Mouse (Mus musculus) kidney, adult 9 months (tissue): Measurements from ENCODE around the gene Park7.

ENCODE experiments used
- DNase-seq: peaks from one replicate; pipeline ENCODE4 v3.0.0; 2022

Park7 gene

GRCm38 (mm10) chr4:150914290-150914733 lies at the start of gene Park7, which contains the start of gene Tnfrsf9:
Gene Park7 (minus strand): TSS chr4:150914437.
Gene Tnfrsf9 (plus strand): TSS chr4:150914562.
- peak; percentile 98 for DNase-seq

- DNase-seq, result no peak
Measured at GRCm38 (mm10) chr4:150963711-150964110, 49.5 kb upstream of the Park7 start.

- peak; percentile 84 for DNase-seq
Measured at GRCm38 (mm10) chr4:150962231-150962630, 48.0 kb upstream of the Park7 start.

- DNase-seq, result peak; percentile 27
Measured at GRCm38 (mm10) chr4:150958536-150958935, 44.3 kb upstream of the Park7 start.

GRCm38 (mm10) chr4:150957106-150957458 lies 42.8 kb upstream of the Park7 start:
- no peak for DNase-seq

GRCm38 (mm10) chr4:150956369-150957105 lies 42.3 kb upstream of the Park7 start:
- no peak for DNase-seq

GRCm38 (mm10) chr4:150950972-150951371 lies 36.7 kb upstream of the Park7 start:
- no peak for DNase-seq

GRCm38 (mm10) chr4:150944707-150945106 lies 30.5 kb upstream of the Park7 start:
- DNase-seq, result no peak

- no peak for DNase-seq
Measured at GRCm38 (mm10) chr4:150939991-150940651, 25.9 kb upstream of the Park7 start.

- no peak for DNase-seq
Measured at GRCm38 (mm10) chr4:150938063-150938452, 23.8 kb upstream of the Park7 start.

GRCm38 (mm10) chr4:150937293-150938062 lies 23.2 kb upstream of the Park7 start:
- DNase-seq, result no peak

GRCm38 (mm10) chr4:150933503-150933902 lies 19.3 kb upstream of the Park7 start:
- no peak for DNase-seq

- no peak for DNase-seq
Measured at GRCm38 (mm10) chr4:150927789-150928188, 13.6 kb upstream of the Park7 start.

GRCm38 (mm10) chr4:150926924-150927705 lies 12.9 kb upstream of the Park7 start:
- no peak for DNase-seq

- no peak for DNase-seq
Measured at GRCm38 (mm10) chr4:150925923-150926322, 11.7 kb upstream of the Park7 start.

GRCm38 (mm10) chr4:150924936-150925335 lies 10.7 kb upstream of the Park7 start:
- no peak for DNase-seq

GRCm38 (mm10) chr4:150924308-150924707 lies 10.1 kb upstream of the Park7 start:
- no peak for DNase-seq

- no peak for DNase-seq
Measured at GRCm38 (mm10) chr4:150921206-150921605, 7.0 kb upstream of the Park7 start.

GRCm38 (mm10) chr4:150917336-150918027 lies 3.2 kb upstream of the Park7 start:
- no peak for DNase-seq

GRCm38 (mm10) chr4:150915181-150915906 lies 1.1 kb upstream of the Park7 start:
- peak; percentile 17 for DNase-seq

GRCm38 (mm10) chr4:150913743-150914142 lies 494 bp downstream of the Park7 start:
- peak; percentile 16 for DNase-seq
